Mouse (Mus musculus) thymus, adult 2 months (tissue): ENCODE measurements around the gene Lrit2. TPM values are rescaled to one million over a fixed set of nuclear protein-coding genes. Genes with fewer than 3 reads are reported as not detected.

Experiments used
- DNase-seq: peaks from one replicate; pipeline ENCODE4 v3.0.0; 2021
- H3K27ac ChIP-seq: fragments of 200-500 bp; 2 replicates; pipeline ENCODE4 v1.5.1; 2012; ENCODE audit warnings: low read length, control low read depth; ENCODE audit not compliant: control insufficient read depth, insufficient read depth
- H3K27me3 ChIP-seq: fragments of 200-500 bp; 2 replicates; pipeline ENCODE4 v1.6.1; 2012; ENCODE audit warnings: mild to moderate bottlenecking, low read length, moderate library complexity, mixed read lengths; ENCODE audit not compliant: control insufficient read depth, insufficient read depth
- H3K36me3 ChIP-seq: fragments of 200-500 bp; 2 replicates; pipeline ENCODE4 v1.6.1; 2012; ENCODE audit warnings: mild to moderate bottlenecking, low read length, moderate library complexity; ENCODE audit not compliant: control insufficient read depth, insufficient read depth
- H3K4me1 ChIP-seq: fragments of 200-500 bp; replicated peaks from 2 replicates; pipeline ENCODE4 v1.6.1; 2012; ENCODE audit warnings: low read length; ENCODE audit not compliant: control insufficient read depth, insufficient read depth
- H3K4me3 ChIP-seq: fragments of 200-500 bp; 2 replicates; pipeline ENCODE4 v1.5.1; 2012; ENCODE audit warnings: mild to moderate bottlenecking, low read length, control low read depth, moderate library complexity; ENCODE audit not compliant: control insufficient read depth, insufficient read depth
- CTCF ChIP-seq: fragments of 200-500 bp; IDR thresholded peaks from 2 replicates; pipeline ENCODE4 v1.5.1; 2012; ENCODE audit warnings: mild to moderate bottlenecking, control low read depth, low read length, moderate library complexity, borderline replicate concordance; ENCODE audit not compliant: control insufficient read depth, poor library complexity, insufficient read depth; ENCODE audit errors: extremely low read depth
- POLR2A ChIP-seq: fragments of 200-500 bp; IDR thresholded peaks from 2 replicates; pipeline ENCODE4 v1.6.1; 2012; ENCODE audit warnings: mild to moderate bottlenecking, low read length, control low read depth, moderate library complexity; ENCODE audit not compliant: control insufficient read depth, poor library complexity, insufficient read depth; ENCODE audit errors: extremely low read depth
- WGBS: fragments of 180-500 bp; shearing (Covaris S2); methylation state at CpG from one replicate; pipeline ENCODE4 v1.1.7; 2018; 5-methylcytosine and 5-hydroxymethylcytosine counted together
- polyA plus RNA-seq: library from polyadenylated mRNA; depleted of rRNA; stranded (reverse); fragments of >200 nt; gene quantifications from 2 replicates; pipeline ENCODE4 v1.2.3, GENCODE M21; 2012

Gene Lrit2
- polyA plus RNA-seq, 1 experiment, result 0.09 TPM

- H3K27me3 ChIP-seq, result no peaks in the 10 kb centered on the region
- 72% methylated on average over 4 of the region's 4 CpGs for WGBS
- no peak for DNase-seq
- H3K4me3 ChIP-seq, result no peak overlapping the region
- H3K4me1 ChIP-seq, result no peaks in the 10 kb centered on the region
- H3K36me3 ChIP-seq, result no peaks in the 10 kb centered on the region
- TF ChIP-seq POLR2A (no peak), CTCF (no peak)
- H3K27ac ChIP-seq, result no peak overlapping the region
Measured at GRCm38 (mm10) chr14:37095556-37095955, 27.8 kb downstream of the Lrit2 start.

GRCm38 (mm10) chr14:37097956-37098530 is 30.3 kb downstream of the Lrit2 start, which contains the start of gene Cdhr1:
TSS of gene Cdhr1 (minus strand) at chr14:37098347.
- Histone ChIP-seq H3K27me3 (no peaks in the 10 kb centered on the region), H3K4me3 (no peak within 1 kb of the TSS), H3K27ac (no peak within 1 kb of the TSS), H3K36me3 (no peaks in the 10 kb centered on the region), H3K4me1 (no peaks in the 10 kb centered on the region)
- no peak for DNase-seq
- no peak for TF ChIP-seq POLR2A
- TF ChIP-seq CTCF, result no peak
- WGBS, result 4% methylated on average over 30 of the region's 30 CpGs

- WGBS, result 92% methylated on average over 5 of the region's 5 CpGs
- Histone ChIP-seq H3K4me1 (no peaks in the 10 kb centered on the region), H3K27ac (no peak overlapping the region), H3K36me3 (no peaks in the 10 kb centered on the region), H3K4me3 (no peak overlapping the region), H3K27me3 (no peaks in the 10 kb centered on the region)
- no peak for DNase-seq
- TF ChIP-seq POLR2A (no peak), CTCF (no peak)
Measured at GRCm38 (mm10) chr14:37101531-37101930, 33.8 kb downstream of the Lrit2 start.

- WGBS, result 24% methylated on average over 3 of the region's 3 CpGs
- no peak overlapping the region for H3K27ac ChIP-seq
- DNase-seq, result no peak
- H3K27me3 ChIP-seq, result no peaks in the 10 kb centered on the region
- no peak overlapping the region for H3K4me3 ChIP-seq
- no peaks in the 10 kb centered on the region for H3K4me1 ChIP-seq
- no peaks in the 10 kb centered on the region for H3K36me3 ChIP-seq
- TF ChIP-seq POLR2A, result no peak
- TF ChIP-seq CTCF, result no peak
Measured at GRCm38 (mm10) chr14:37102484-37102883, 34.8 kb downstream of the Lrit2 start.

- 78% methylated on average over 5 of the region's 5 CpGs for whole genome bisulfite sequencing
- Histone ChIP-seq H3K27ac (no peak overlapping the region), H3K27me3 (no peaks in the 10 kb centered on the region), H3K36me3 (no peaks in the 10 kb centered on the region), H3K4me3 (no peak overlapping the region), H3K4me1 (no peaks in the 10 kb centered on the region)
- DNase-seq, result no peak
- TF ChIP-seq CTCF (no peak), POLR2A (no peak)
Measured at GRCm38 (mm10) chr14:37104747-37105146, 37.0 kb downstream of the Lrit2 start.

GRCm38 (mm10) chr14:37105846-37106245 is 38.1 kb downstream of the Lrit2 start:
- 58% methylated on average over 7 of the region's 7 CpGs for WGBS

GRCm38 (mm10) chr14:37109460-37109859 is 41.7 kb downstream of the Lrit2 start:
- H3K36me3 ChIP-seq, result no peaks in the 10 kb centered on the region
- no peak for DNase-seq
- no peak overlapping the region for H3K27ac ChIP-seq
- TF ChIP-seq CTCF (no peak), POLR2A (no peak)
- no peaks in the 10 kb centered on the region for H3K27me3 ChIP-seq
- no peak overlapping the region for H3K4me3 ChIP-seq
- 40% methylated on average over 8 of the region's 8 CpGs for WGBS
- H3K4me1 ChIP-seq, result no peaks in the 10 kb centered on the region

More at GRCm38 (mm10) chr14:37105846-37106245, 38.1 kb downstream of the Lrit2 start:
- Histone ChIP-seq H3K4me3 (no peak overlapping the region), H3K36me3 (no peaks in the 10 kb centered on the region), H3K27me3 (no peaks in the 10 kb centered on the region), H3K27ac (no peak overlapping the region), H3K4me1 (no peaks in the 10 kb centered on the region)
- DNase-seq, result no peak
- TF ChIP-seq POLR2A (no peak), CTCF (no peak)
